Mouse (Mus musculus) left cerebral cortex, adult 9 months (tissue): ENCODE results near the gene Gm9603.
"Not testable (repeated sequence)": the region's sequence is repeated elsewhere in the genome, so short reads cannot be mapped to it uniquely, and the experiment has no call there.

Source experiments
- DNase-seq, 2 experiments: peaks; one replicate each; pipeline ENCODE4 v3.0.0; 2022; ENCODE audit warnings: low spot score in 2 of 2

Gene Gm9603

GRCm38 (mm10) chr14:5687357-5687756, at the start of gene Gm9603:
Gene Gm9603, minus strand, starts transcription at chr14:5687457.
- DNase-seq = not testable (repeated sequence)

GRCm38 (mm10) chr14:5632928-5633327, 54.3 kb downstream of the Gm9603 start, which contains the start of gene Gm8265:
Gene Gm8265, minus strand, starts transcription at chr14:5633028.
- DNase-seq = not testable (repeated sequence)
